Mouse (Mus musculus) megakaryocyte, embryonic 14.5 days (primary cell): ENCODE data around the gene Gm10135.

Experiments used
- FLI1 ChIP-seq: IDR thresholded peaks from 2 replicates; pipeline ENCODE4 v1.6.1; 2012; ENCODE audit warnings: low read length, inconsistent platforms, mixed read lengths
- GATA1 ChIP-seq: IDR thresholded peaks from 3 replicates; pipeline ENCODE4 v1.6.1; 2012; ENCODE audit warnings: mixed read lengths, low read length, inconsistent platforms, borderline replicate concordance

DNA sequence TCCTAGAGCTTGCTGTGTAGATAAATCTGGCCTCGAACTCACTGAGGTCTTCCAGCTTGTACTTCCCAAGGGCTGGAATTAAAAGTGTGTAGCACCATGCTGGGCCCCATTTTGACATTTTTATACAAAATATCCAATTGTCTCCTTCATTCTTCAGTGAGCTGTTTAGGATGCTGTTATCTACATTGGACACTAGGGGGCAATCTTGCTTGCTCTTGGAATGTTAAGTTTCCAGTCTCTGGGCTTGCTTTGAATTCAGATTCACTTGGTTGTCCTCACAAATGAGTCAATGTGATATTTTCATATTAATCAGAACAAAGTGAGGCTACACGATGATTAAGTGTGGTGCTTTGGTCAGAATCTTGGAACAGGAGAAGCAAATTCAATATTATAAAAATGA is 9.6 kb upstream of the Gm10135 start:
- TF ChIP-seq FLI1 (no peak), GATA1 (no peak)
